Mouse (Mus musculus) frontal cortex, postnatal 14 days (tissue): Measurements from ENCODE around the gene Ptges2.

Experiments used
- DNase-seq, 2 experiments: peaks; one replicate each; pipeline ENCODE4 v3.0.0; 2022; ENCODE audit warnings: low spot score in 2 of 2

Gene Ptges2

GRCm38 (mm10) chr2:32375317-32375940 is 20.3 kb upstream of the Ptges2 start:
- DNase-seq, result no peak

- no peak for DNase-seq
These were observed 18.7 kb upstream of the Ptges2 start for GRCm38 (mm10) chr2:32376963-32377362.

DNA sequence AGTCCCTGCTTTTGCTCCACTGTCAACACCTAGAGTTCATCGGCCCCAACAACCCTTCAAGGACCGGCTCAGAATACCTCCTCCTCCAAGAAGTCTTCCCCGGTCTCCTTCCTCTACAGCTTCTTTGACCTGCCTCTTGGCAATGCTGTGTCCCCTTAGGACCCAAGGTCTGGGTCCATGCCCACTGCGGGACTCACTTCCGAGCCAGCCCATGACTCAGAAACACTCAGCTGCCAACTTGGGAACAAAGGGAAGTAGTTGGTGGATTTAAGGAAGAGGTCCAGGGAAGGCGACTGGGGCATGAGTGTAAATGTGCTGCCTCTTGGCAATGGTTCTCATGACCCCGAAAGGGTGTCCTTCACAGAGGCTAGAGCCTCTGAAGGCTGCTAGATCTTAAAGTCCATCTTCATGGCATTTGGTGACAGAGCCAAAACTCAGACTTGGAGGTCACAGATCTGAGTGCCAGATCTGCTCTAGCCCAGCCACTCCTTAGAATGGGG is 15.6 kb upstream of the Ptges2 start:
- DNase-seq, result no peak

DNA sequence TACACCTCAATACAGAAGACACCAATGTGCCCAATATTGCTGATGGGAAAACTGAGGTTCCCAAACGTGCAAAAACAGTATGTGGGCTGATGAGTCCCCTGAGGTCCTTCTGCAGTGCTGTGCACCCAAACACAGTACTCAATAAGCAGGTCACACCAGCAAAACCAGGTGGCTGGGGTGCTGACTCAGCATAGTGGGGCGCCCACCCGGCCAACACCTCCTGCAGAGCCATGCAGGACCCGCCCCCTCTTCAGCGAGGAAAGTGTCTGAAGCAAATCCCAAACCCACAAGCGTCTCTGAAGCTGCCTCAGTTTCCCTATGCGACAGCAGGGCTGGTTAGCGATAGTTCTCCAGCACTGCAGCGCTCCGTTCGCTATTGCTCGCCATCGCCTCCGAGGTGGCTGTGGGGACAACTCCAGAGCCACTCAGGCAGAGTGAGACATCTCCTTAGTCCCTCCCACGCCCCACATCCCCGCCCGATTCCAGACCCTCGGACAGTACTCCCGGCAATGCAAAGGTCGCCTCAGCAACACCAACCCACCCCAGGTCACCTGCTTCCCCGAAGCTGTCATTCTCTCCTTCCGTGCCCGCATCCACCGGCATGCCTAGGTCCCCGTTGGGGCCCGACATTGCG is 14.4 kb upstream of the Ptges2 start:
- peak in 1 of 2 experiments; percentile 44 for DNase-seq

DNA sequence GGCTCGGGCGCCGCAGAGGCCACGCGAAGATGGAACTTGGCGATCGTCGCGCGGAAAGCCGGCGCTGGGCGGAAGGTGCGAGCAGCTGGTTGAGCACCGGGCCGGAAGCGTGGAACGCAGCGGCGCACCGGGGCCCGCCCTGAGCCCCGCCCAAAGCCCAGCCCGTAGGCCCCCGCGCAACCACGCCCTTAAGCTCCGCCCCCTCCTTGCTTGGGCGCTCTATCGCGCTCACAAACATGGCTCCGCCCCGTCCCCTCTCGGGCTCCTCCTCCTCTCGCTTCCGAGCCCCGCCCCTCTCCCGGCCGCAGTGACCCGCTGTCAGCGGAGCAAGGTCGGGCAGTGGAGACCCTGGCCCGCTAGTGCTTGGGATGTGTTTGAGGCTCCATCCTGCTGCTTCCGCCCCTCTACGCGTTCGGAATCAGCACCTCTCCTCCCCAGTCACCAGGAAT is 13.9 kb upstream of the Ptges2 start, which contains the start of gene 1110008P14Rik:
Gene 1110008P14Rik (minus strand): TSS at position 164 of the 449 bp plus-strand sequence.
- peak; percentile 80 to 86 for DNase-seq

DNA sequence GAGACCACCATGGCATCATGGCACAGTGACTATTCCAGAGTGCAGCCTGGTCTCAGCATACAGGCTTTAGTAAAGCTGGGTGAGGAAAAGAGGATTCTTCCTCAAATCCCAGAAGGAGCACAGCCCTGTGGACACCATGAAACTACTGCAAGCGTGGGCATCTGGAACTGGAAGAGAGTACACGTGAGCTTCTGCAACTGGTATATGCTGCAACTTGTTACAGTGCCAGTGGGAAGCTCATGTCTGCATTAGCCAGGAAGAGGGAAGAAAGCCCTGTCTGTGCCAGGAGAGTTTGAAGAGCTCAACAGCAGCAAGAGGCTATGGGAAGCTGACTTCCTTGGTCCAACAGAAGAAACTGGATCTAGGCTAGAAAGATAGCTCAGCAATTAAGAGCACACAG is 13.0 kb upstream of the Ptges2 start:
- no peak for DNase-seq

GRCm38 (mm10) chr2:32387706-32388490 is 7.8 kb upstream of the Ptges2 start, which contains the start of gene Lcn2:
Gene Lcn2 (minus strand): TSS chr2:32388252.
- DNase-seq, result no peak

GRCm38 (mm10) chr2:32389157-32389556 is 6.5 kb upstream of the Ptges2 start:
- DNase-seq, result no peak

DNA sequence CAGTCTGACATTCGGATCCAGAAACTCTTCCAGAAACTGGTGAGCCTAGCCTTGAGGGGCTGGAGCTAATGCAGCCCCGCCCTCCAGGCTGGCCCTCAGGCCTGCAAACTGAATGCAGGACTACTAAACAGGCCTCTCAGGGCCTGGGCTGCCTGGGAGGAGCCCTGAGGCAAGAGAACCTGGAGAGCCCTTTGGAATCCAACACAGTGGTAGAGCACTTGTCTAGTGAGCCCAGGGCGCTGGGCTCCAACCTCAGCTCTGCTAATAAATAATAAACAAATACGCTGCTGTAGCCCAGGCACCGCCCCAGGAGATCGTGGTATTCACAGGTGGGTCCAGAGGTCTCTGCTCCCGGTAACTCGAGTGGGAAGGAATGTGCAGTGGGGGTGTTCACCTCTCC is 4.8 kb upstream of the Ptges2 start:
- DNase-seq, result no peak

GRCm38 (mm10) chr2:32392063-32392462 is 3.6 kb upstream of the Ptges2 start:
- DNase-seq, result no peak

DNA sequence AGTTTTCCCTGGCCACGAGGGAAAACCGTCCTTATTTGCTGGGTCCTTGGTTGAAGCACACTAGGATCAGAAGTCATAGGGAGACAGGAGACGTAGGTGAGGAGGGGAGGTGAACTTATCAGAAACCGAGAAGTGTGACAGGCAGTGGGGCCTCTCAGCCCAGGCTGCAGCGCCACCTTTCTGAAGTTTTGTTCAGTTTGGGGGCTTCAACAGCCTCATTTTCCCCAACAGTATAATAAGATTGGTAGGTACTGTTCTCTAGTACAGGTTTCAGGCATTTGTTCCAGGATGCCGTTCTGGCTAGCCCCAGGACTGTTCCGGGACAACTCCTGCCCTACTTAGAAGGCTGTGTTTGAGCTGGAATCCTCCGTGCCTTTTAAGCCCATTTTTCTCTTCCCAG is 723 bp upstream of the Ptges2 start:
- DNase-seq, result peak in 1 of 2 experiments; percentile 27

GRCm38 (mm10) chr2:32395946-32396621 is 388 bp downstream of the Ptges2 start:
- DNase-seq, result peak; percentile 89 to 92

- DNase-seq, result no peak
These were observed 999 bp downstream of the Ptges2 start for GRCm38 (mm10) chr2:32396695-32397094.

GRCm38 (mm10) chr2:32404663-32405062 is 9.0 kb downstream of the Ptges2 start:
- peak; percentile 83 to 90 for DNase-seq

DNA sequence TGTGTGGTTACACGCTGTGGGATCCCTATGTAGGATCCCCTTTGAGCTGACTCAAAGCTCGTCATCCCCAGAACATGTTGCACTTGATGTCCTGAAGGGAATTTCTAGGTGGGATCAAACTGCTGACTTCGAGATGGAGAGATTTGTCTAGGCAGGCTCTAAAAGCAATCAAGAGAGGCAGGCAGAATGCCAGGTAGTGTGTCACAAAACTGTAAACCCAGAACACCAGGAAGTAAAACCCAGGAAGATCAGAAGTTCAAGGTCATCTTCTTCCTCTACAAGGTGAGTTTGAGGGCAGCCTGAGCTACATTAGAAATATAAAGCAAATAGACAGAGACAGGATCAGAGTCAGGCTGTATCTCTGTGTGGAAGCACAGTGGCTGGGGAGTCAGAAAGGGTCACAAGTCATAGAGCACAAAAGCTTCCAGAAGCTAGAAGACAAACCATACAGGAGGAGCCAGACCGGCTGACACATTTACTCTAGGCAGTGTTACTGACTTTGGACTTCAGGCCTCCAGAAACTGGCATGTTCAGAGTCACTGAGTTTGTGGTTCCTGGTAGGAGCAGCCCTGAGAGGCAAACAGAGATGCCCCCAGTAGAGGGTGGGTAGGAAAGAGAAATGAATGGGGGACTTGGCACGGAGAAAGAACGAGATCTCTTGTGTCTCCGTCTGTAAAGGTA is 11.6 kb downstream of the Ptges2 start:
- no peak for DNase-seq

DNA sequence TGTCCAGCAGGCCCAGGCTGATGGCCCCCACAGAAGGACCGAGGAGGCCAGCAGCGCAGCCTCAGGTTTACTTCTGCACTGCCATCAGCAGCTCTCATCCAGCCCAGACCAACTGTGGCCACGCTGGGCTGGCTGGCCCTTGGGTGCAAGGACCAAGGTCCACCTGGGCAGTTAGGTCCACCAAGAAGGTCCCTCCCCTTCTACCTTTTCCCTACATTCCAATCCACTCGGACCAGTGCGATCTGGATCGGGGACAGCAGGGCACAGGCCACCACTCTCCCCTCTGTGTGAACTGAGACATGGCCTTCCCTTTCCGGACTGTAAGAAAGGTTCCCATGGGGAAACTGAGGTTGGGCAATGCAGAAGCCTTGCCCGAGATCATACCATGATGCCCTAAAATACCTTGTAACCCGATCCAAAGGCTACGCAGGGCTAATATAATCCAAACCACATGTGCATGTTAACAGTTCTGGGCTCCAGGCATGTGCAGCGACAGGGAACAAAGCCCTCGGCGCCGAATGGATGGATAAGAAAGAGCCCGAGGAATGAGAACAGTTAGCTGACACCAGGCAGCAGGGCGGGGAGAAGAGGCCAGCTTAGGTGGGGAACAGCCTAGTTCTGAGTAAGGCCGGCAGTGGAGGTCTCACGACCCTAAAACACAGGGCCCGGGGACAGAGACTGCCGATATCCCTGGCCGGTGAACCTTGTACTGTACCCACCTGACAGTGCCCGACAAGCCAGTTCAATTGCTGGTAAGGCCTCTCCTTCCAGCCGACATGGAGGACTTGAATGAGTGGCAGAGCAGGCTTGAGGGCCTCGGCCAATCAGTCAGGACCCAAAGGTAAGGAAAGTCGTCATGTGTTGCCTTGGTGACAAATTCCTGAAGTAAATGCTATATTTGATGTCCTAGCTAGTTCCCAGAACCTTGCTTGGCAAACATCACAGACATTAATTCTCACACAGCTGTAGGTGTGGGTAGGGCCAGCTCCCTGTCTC is 13.0 kb downstream of the Ptges2 start:
- no peak for DNase-seq

DNA sequence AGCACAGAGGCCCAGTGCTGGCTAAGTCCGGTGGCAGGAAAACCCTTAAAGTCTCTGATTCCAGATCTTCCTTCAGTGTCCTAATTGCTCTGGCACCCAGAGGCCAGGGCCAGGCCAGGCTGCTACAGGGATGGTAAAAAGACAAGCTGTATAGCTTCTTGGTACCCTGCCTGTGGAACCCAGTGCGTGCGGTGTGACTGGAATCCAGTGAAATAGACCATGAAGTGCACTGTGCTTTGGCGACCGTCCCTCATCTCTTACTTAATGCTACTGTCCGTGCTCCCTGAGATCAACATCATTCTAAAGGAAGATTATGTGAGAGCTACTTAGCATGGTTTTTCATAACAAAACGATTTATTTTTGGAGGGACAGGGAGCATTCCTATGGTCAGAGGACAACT is 15.7 kb downstream of the Ptges2 start:
- DNase-seq, result no peak

- no peak for DNase-seq
These were observed 17.2 kb downstream of the Ptges2 start for GRCm38 (mm10) chr2:32412742-32413531.

- no peak for DNase-seq
These were observed 18.2 kb downstream of the Ptges2 start for GRCm38 (mm10) chr2:32413936-32414335.
